Mouse (Mus musculus) B cell, adult 2 months (primary cell): Measurements from ENCODE around the gene Wee1.
"Not testable (repeated sequence)": the region's sequence is repeated elsewhere in the genome, so short reads cannot be mapped to it uniquely, and the experiment has no call there.

Source experiments
- DNase-seq, 2 experiments: peaks; one replicate each; pipeline ENCODE4 v3.0.0; 2022

The Wee1 gene

GRCm38 (mm10) chr7:110122565-110123422 lies 948 bp downstream of the Wee1 start:
- peak; percentile 63 to 66 for DNase-seq

GRCm38 (mm10) chr7:110123844-110124555 lies 2.2 kb downstream of the Wee1 start:
- peak; percentile 39 to 50 for DNase-seq

GRCm38 (mm10) chr7:110128566-110128965 lies 6.7 kb downstream of the Wee1 start:
- no peak for DNase-seq

- not testable (repeated sequence) for DNase-seq
Measured at GRCm38 (mm10) chr7:110132272-110132671, 10.4 kb downstream of the Wee1 start.

GRCm38 (mm10) chr7:110133988-110134387 lies 12.1 kb downstream of the Wee1 start:
- no peak for DNase-seq

- peak in 1 of 2 experiments; percentile 10 for DNase-seq
Measured at GRCm38 (mm10) chr7:110138538-110138937, 16.7 kb downstream of the Wee1 start.

- no peak for DNase-seq
Measured at GRCm38 (mm10) chr7:110143863-110144262, 22.0 kb downstream of the Wee1 start.

- peak in 1 of 2 experiments; percentile 21 for DNase-seq
Measured at GRCm38 (mm10) chr7:110152891-110153290, 31.0 kb downstream of the Wee1 start.

GRCm38 (mm10) chr7:110156712-110157260 lies 34.9 kb downstream of the Wee1 start:
- no peak for DNase-seq

GRCm38 (mm10) chr7:110157261-110157910 lies 35.5 kb downstream of the Wee1 start:
- DNase-seq: peak in 1 of 2 experiments; percentile 15

GRCm38 (mm10) chr7:110158073-110158472 lies 36.2 kb downstream of the Wee1 start:
- DNase-seq: no peak

- not testable (repeated sequence) for DNase-seq
Measured at GRCm38 (mm10) chr7:110160109-110160508, 38.3 kb downstream of the Wee1 start.

- DNase-seq: no peak
Measured at GRCm38 (mm10) chr7:110160601-110161000, 38.8 kb downstream of the Wee1 start.

GRCm38 (mm10) chr7:110163024-110163423 lies 41.2 kb downstream of the Wee1 start:
- DNase-seq: peak in 1 of 2 experiments; percentile 33

GRCm38 (mm10) chr7:110164103-110164681 lies 42.3 kb downstream of the Wee1 start:
- DNase-seq: peak; percentile 85 to 87

- DNase-seq: peak; percentile 94 to 95
Measured at GRCm38 (mm10) chr7:110164712-110165122, 42.9 kb downstream of the Wee1 start.

- DNase-seq: peak; percentile 82 to 85
Measured at GRCm38 (mm10) chr7:110166233-110166632, 44.4 kb downstream of the Wee1 start.

GRCm38 (mm10) chr7:110179208-110179607 lies 57.4 kb downstream of the Wee1 start:
- DNase-seq: no peak

- no peak for DNase-seq
Measured at GRCm38 (mm10) chr7:110180613-110181012, 58.8 kb downstream of the Wee1 start.

- DNase-seq: no peak
Measured at GRCm38 (mm10) chr7:110181446-110181845, 59.6 kb downstream of the Wee1 start.

- no peak for DNase-seq
Measured at GRCm38 (mm10) chr7:110184608-110185007, 62.8 kb downstream of the Wee1 start.

- DNase-seq: no peak
Measured at GRCm38 (mm10) chr7:110189951-110190350, 68.1 kb downstream of the Wee1 start.
